Mouse (Mus musculus): Measurements from ENCODE around the gene Fancf. TPM values are rescaled to one million over a fixed set of nuclear protein-coding genes. Genes with fewer than 3 reads are reported as not detected.

Gene Fancf
- polyA plus RNA-seq, 1 experiment: 4.0 TPM

- no peak overlapping the region for H3K4me3 ChIP-seq (ENCODE audit: insufficient read depth, low read depth, low read length)
- no peaks in the 10 kb centered on the region for H3K4me1 ChIP-seq (ENCODE audit: control insufficient read depth, insufficient read depth, low read length)
- no peak for TF ChIP-seq POLR2A (IDR thresholded peaks at IDR 0.05; ENCODE audit: low read depth, low read length)
- WGBS: 53% methylated on average over 4 of the region's 4 CpGs
- DNase-seq: no peak
- no peaks in the 10 kb centered on the region for H3K27me3 ChIP-seq (replicated peaks; ENCODE audit: control insufficient read depth, insufficient read depth, low read length)
- H3K27ac ChIP-seq (ENCODE audit: insufficient read depth, low read depth, low read length): no peak overlapping the region
- no peaks in the 10 kb centered on the region for H3K36me3 ChIP-seq (ENCODE audit: control insufficient read depth, insufficient read depth, low read length)
Observed at GRCm38 (mm10) chr7:51815473-51816282, 46.4 kb downstream of the Fancf start.

Other genes with a start within 250 kb of the Fancf start
- not detected in 2 replicates for gene Slc17a6, start 240.3 kb downstream of the Fancf start, polyA plus RNA-seq (2012; rRNA removed)
- 102 and 120 TPM in 2 replicates for gene Gas2, start 252 bp downstream of the Fancf start, polyA plus RNA-seq (2012; rRNA removed)
- gene Svip, start 143.8 kb upstream of the Fancf start, polyA plus RNA-seq (2012; rRNA removed): 4.8 and 7.6 TPM in 2 replicates
- gene 1700015G11Rik, start 153.5 kb upstream of the Fancf start, polyA plus RNA-seq (2012; rRNA removed): not detected in 2 replicates

All from kidney, adult 2 months (tissue).